Mouse (Mus musculus): ENCODE measurements around the gene Gpr156. TPM values are rescaled to one million over a fixed set of nuclear protein-coding genes. Genes with fewer than 3 reads are reported as not detected.

The Gpr156 gene
- polyA plus RNA-seq, 1 experiment, result 0.02 TPM

- no peak for TF ChIP-seq GATA1 (IDR thresholded peaks at IDR 0.05; ENCODE audit: low read length)
Measured at GRCm38 (mm10) chr16:38047781-38048558, 131.7 kb downstream of the Gpr156 start.

Other genes starting within 250 kb of the Gpr156 start
- not detected in 2 replicates for gene Fstl1, start 139.6 kb upstream of the Gpr156 start, polyA plus RNA-seq (2012)
- not detected in 2 replicates for gene Gm36028, start 55.4 kb upstream of the Gpr156 start, polyA plus RNA-seq (2012)
- gene Lrrc58, start 48.1 kb upstream of the Gpr156 start, polyA plus RNA-seq (2012), result 3.9 and 4.1 TPM in 2 replicates
- 11.6 and 12.7 TPM in 2 replicates for gene Gsk3b, start 172.5 kb downstream of the Gpr156 start, polyA plus RNA-seq (2012)